Mouse (Mus musculus) heart, embryonic 14.5 days (tissue): ENCODE measurements around the gene Zfp367. TPM values are rescaled to one million over a fixed set of nuclear protein-coding genes. Genes with fewer than 3 reads are reported as not detected.

Source experiments
- ATAC-seq: fragments of 200-750 bp; cut with Nextera tagmentation; 2 replicates; pipeline ENCODE4 v1.8.0; 2017; ENCODE audit warnings: low read depth, moderate TSS enrichment; ENCODE audit not compliant: insufficient number of reproducible peaks, insufficient read depth, low FRiP score
- H3K27ac ChIP-seq, 2 experiments: fragments of 200-500 bp in 1 of 2; fragments of 300-500 bp in 1 of 2; sonication (generic) in 1 of 2; replicated peaks in 1 of 2; 2 replicates each; pipeline ENCODE4 v1.5.1; 2012 to 2014; ENCODE audit warnings: low read depth in 2 of 2, low read length in 2 of 2, control low read depth in 1 of 2, mild to moderate bottlenecking in 1 of 2, mixed read lengths in 1 of 2; ENCODE audit not compliant: control insufficient read depth in 1 of 2, insufficient read depth in 1 of 2
- H3K27me3 ChIP-seq: fragments of 300-500 bp; sonication (generic); 2 replicates; pipeline ENCODE4 v1.6.1; 2014; ENCODE audit warnings: mild to moderate bottlenecking, low read length, control low read depth; ENCODE audit not compliant: control insufficient read depth, insufficient read depth
- H3K36me3 ChIP-seq: fragments of 300-500 bp; sonication (generic); 2 replicates; pipeline ENCODE4 v1.6.1; 2014; ENCODE audit warnings: mild to moderate bottlenecking, control low read depth, low read length, mixed read lengths; ENCODE audit not compliant: control insufficient read depth, insufficient read depth
- H3K4me1 ChIP-seq, 2 experiments: fragments of 200-500 bp in 1 of 2; fragments of 300-500 bp in 1 of 2; sonication (generic) in 1 of 2; 2 replicates each; pipeline ENCODE4 v1.6.1; 2012 to 2014; ENCODE audit warnings: low read length in 2 of 2, control low read depth in 1 of 2, mixed read lengths in 1 of 2; ENCODE audit not compliant: control insufficient read depth in 2 of 2, insufficient read depth in 2 of 2
- H3K4me2 ChIP-seq: fragments of 300-500 bp; sonication (generic); 2 replicates; pipeline ENCODE4 v1.6.1; 2014; ENCODE audit warnings: mild to moderate bottlenecking, low read length
- H3K4me3 ChIP-seq, 2 experiments: fragments of 200-500 bp in 1 of 2; fragments of 300-500 bp in 1 of 2; sonication (generic) in 1 of 2; 2 replicates each; pipeline ENCODE4 v1.5.1; 2012 to 2014; ENCODE audit warnings: low read length in 2 of 2, mild to moderate bottlenecking in 2 of 2, control low read depth in 1 of 2, low read depth in 1 of 2, moderate library complexity in 1 of 2; ENCODE audit not compliant: control insufficient read depth in 1 of 2, insufficient read depth in 1 of 2
- H3K9ac ChIP-seq: fragments of 300-500 bp; sonication (generic); 2 replicates; pipeline ENCODE4 v1.6.1; 2014; ENCODE audit warnings: mild to moderate bottlenecking, low read length
- H3K9me3 ChIP-seq: fragments of 300-500 bp; sonication (generic); 2 replicates; pipeline ENCODE4 v1.6.1; 2016; ENCODE audit warnings: low read length, control low read depth; ENCODE audit not compliant: control insufficient read depth
- whole genome bisulfite sequencing: fragments of 180-500 bp; shearing (Covaris S2); extraction: QIAGEN DNeasy Blood & Tissue Kit; methylation state at CpG from one replicate; pipeline ENCODE4 v1.1.7; 2014; 5-methylcytosine and 5-hydroxymethylcytosine counted together
- polyA plus RNA-seq: library from polyadenylated mRNA; unstranded; fragments of >200 nt; fragmentation: Nextera tagmentation; extraction: Ambion mirVana; gene quantifications from 2 replicates; pipeline ENCODE4 v1.2.1, GENCODE M21; 2014

Gene Zfp367
- polyA plus RNA-seq, 1 experiment from 2014 or later: 28.1 TPM

GRCm38 (mm10) chr13:64107535-64107934 lies 45.5 kb downstream of the Zfp367 start:
- peaks cover 5% of the 10 kb centered on the region; the same call in 1 of the 2 replicates for H3K36me3 ChIP-seq
- no peaks in the 10 kb centered on the region for H3K27me3 ChIP-seq
- H3K9ac ChIP-seq: no peak overlapping the region
- H3K4me1 ChIP-seq: no peaks in the 10 kb centered on the region; a peak in 1 of 4 replicates
- H3K4me2 ChIP-seq: no peak overlapping the region
- H3K9me3 ChIP-seq: no peaks in the 10 kb centered on the region
- 42% methylated on average over 8 of the region's 8 CpGs for WGBS
- no peak overlapping the region for H3K4me3 ChIP-seq
- no peak for ATAC-seq
- no peak overlapping the region for H3K27ac ChIP-seq

GRCm38 (mm10) chr13:64107105-64107504 lies 45.9 kb downstream of the Zfp367 start:
- Histone ChIP-seq H3K36me3 (peaks cover 4% of the 10 kb centered on the region; the same call in 1 of the 2 replicates), H3K9ac (no peak overlapping the region), H3K4me3 (no peak overlapping the region), H3K4me1 (no peaks in the 10 kb centered on the region; a peak in 1 of 4 replicates), H3K9me3 (no peaks in the 10 kb centered on the region), H3K27ac (no peak overlapping the region), H3K27me3 (no peaks in the 10 kb centered on the region), H3K4me2 (no peak overlapping the region)
- ATAC-seq: no peak
- whole genome bisulfite sequencing: 62% methylated on average over 3 of the region's 3 CpGs

- H3K4me2 ChIP-seq: no peak overlapping the region
- no peak for ATAC-seq
- H3K27ac ChIP-seq: no peak overlapping the region
- no peak overlapping the region for H3K4me3 ChIP-seq
- peaks cover 4% of the 10 kb centered on the region; the same call in 1 of the 2 replicates for H3K36me3 ChIP-seq
- WGBS: 63% methylated on average over 3 of the region's 3 CpGs
- no peaks in the 10 kb centered on the region; a peak in 1 of 4 replicates for H3K4me1 ChIP-seq
- no peaks in the 10 kb centered on the region for H3K9me3 ChIP-seq
- H3K9ac ChIP-seq: no peak overlapping the region
- H3K27me3 ChIP-seq: no peaks in the 10 kb centered on the region
Observed at GRCm38 (mm10) chr13:64105690-64106089, 47.3 kb downstream of the Zfp367 start.

- Histone ChIP-seq H3K27ac (no peak overlapping the region), H3K36me3 (peaks cover 6% of the 10 kb centered on the region; the same call in 1 of the 2 replicates), H3K9ac (no peak overlapping the region), H3K4me2 (no peak overlapping the region), H3K4me1 (no peaks in the 10 kb centered on the region), H3K9me3 (no peaks in the 10 kb centered on the region), H3K4me3 (no peak overlapping the region), H3K27me3 (no peaks in the 10 kb centered on the region)
- WGBS: 66% methylated on average over 3 of the region's 3 CpGs
- ATAC-seq: no peak
Observed at GRCm38 (mm10) chr13:64100186-64100585, 52.8 kb downstream of the Zfp367 start.

- H3K9me3 ChIP-seq: no peaks in the 10 kb centered on the region
- H3K9ac ChIP-seq: no peak overlapping the region
- ATAC-seq: no peak
- no peak overlapping the region for H3K27ac ChIP-seq
- no peak overlapping the region for H3K4me2 ChIP-seq
- no peak overlapping the region for H3K4me3 ChIP-seq
- H3K27me3 ChIP-seq: no peaks in the 10 kb centered on the region
- no peaks in the 10 kb centered on the region for H3K4me1 ChIP-seq
- WGBS: 73% methylated on average over 9 of the region's 9 CpGs
- H3K36me3 ChIP-seq: peaks cover 6% of the 10 kb centered on the region; the same call in 1 of the 2 replicates
Observed at GRCm38 (mm10) chr13:64098992-64099391, 54.0 kb downstream of the Zfp367 start.

- Histone ChIP-seq H3K36me3 (peaks cover 6% of the 10 kb centered on the region; the same call in 1 of the 2 replicates), H3K27ac (no peak overlapping the region), H3K27me3 (no peaks in the 10 kb centered on the region), H3K9ac (no peak overlapping the region), H3K4me3 (no peak overlapping the region), H3K4me1 (no peaks in the 10 kb centered on the region), H3K4me2 (0 out of 2 replicates have a peak overlapping the region, but pooled peaks have one; percentile 19), H3K9me3 (no peaks in the 10 kb centered on the region)
- WGBS: 0% methylated on average over 1 of the region's 1 CpGs
- no peak for ATAC-seq
Observed at GRCm38 (mm10) chr13:64093341-64093740, 59.7 kb downstream of the Zfp367 start.

GRCm38 (mm10) chr13:64092752-64093151 lies 60.2 kb downstream of the Zfp367 start:
- no peaks in the 10 kb centered on the region for H3K27me3 ChIP-seq
- no peaks in the 10 kb centered on the region for H3K9me3 ChIP-seq
- no peak overlapping the region for H3K27ac ChIP-seq
- no peak overlapping the region for H3K4me2 ChIP-seq
- no peak overlapping the region for H3K4me3 ChIP-seq
- WGBS: 64% methylated on average over 6 of the region's 6 CpGs
- no peak overlapping the region for H3K9ac ChIP-seq
- 0 out of 4 replicates have a peak, but pooled peaks cover 0 to 2% of the 10 kb centered on the region in 2 experiments for H3K4me1 ChIP-seq
- H3K36me3 ChIP-seq: peaks cover 6% of the 10 kb centered on the region; the same call in 1 of the 2 replicates
- no peak for ATAC-seq

GRCm38 (mm10) chr13:64092141-64092540 lies 60.9 kb downstream of the Zfp367 start:
- 0 out of 4 replicates have a peak, but pooled peaks cover 0 to 2% of the 10 kb centered on the region in 2 experiments for H3K4me1 ChIP-seq
- H3K4me2 ChIP-seq: no peak overlapping the region
- H3K36me3 ChIP-seq: peaks cover 3% of the 10 kb centered on the region; the same call in 1 of the 2 replicates
- H3K4me3 ChIP-seq: no peak overlapping the region
- H3K27ac ChIP-seq: no peak overlapping the region
- 72% methylated on average over 3 of the region's 3 CpGs for WGBS
- no peak for ATAC-seq
- H3K9ac ChIP-seq: no peak overlapping the region
- no peaks in the 10 kb centered on the region for H3K27me3 ChIP-seq
- no peaks in the 10 kb centered on the region for H3K9me3 ChIP-seq
